ENCODE assay signal across 14 mouse cellular contexts in genomic region chr6:99030251-99030650, GRCm38 (mm10).
DNase-seq lines count a peak whose midpoint lies in the region.
"Had no signal": no experiment of that assay in that cellular context is flagged by ENCODE, and none has a peak within 500 bp of the region (broad histone marks: within the 10 kb centered on the region; RNA-seq: fewer than 3 reads in every experiment).

No protein-coding gene starts in this region.

- 25% methylated on average over 6 of the region's 6 CpGs for WGBS in heart, embryonic 10.5 days

- intact Hi-C loops in heart, postnatal 25 days (cut with DNase I) = loop anchor here (5.0 to 10.0 kb wide), 2 partner anchors 62 to 505 kb away; no protein-coding TSS in a partner anchor

- no peaks in the 10 kb centered on the region for H3K27me3 ChIP-seq in heart, embryonic 10.5 days (ENCODE audit: insufficient read depth, poor library complexity, severe bottlenecking)

- H3K4me1 ChIP-seq in heart, embryonic 10.5 days = peaks cover 50% of the 10 kb centered on the region

- DNase-seq in heart, embryonic 10.5 days (ENCODE audit: low spot score) = no peak
- DNase-seq in heart, postnatal 25 days (ENCODE audit: low spot score) = no peak
- DNase-seq in lung, postnatal 14 days = peak; percentile 21
- no peak for DNase-seq in lung, postnatal 4 days
- DNase-seq in embryo, embryonic 10 days (ENCODE audit: low spot score) = peak; percentile 74
- DNase-seq in retina, embryonic 14.5 days (ENCODE audit: low spot score) = peak; percentile 64
- DNase-seq in urinary bladder, adult 18-20 months (ENCODE audit: low spot score in 2 of 2) = no peak
- no peak for DNase-seq in layer of hippocampus, postnatal 10 days (ENCODE audit: low spot score in 2 of 2)
- DNase-seq: adrenal gland, adult 8-10 months; cerebellum, adult 11-12 months; layer of hippocampus, postnatal 36 days; lung, postnatal 10 days; right cerebral cortex, postnatal 4 days; thymus, adult 2 months had no signal

- peak overlapping the region; percentile 74 for H3K27ac ChIP-seq in heart, embryonic 10.5 days

- H3K4me3 ChIP-seq in heart, embryonic 10.5 days = no peak overlapping the region

- 0 out of 2 replicates have a peak, but pooled peaks cover 6% of the 10 kb centered on the region for H3K36me3 ChIP-seq in heart, embryonic 10.5 days

- no peaks in the 10 kb centered on the region for H3K9me3 ChIP-seq in heart, embryonic 10.5 days

Comparison
In these comparisons a context has a peak if more than half of its experiments do, and no peak if none do; other contexts are left out.
1. DNase-seq: peak in lung, postnatal 14 days (single experiment), embryo, embryonic 10 days (single experiment) and retina, embryonic 14.5 days (single experiment); none in heart, embryonic 10.5 days (single experiment), heart, postnatal 25 days (single experiment), lung, postnatal 4 days (0 of 2), urinary bladder, adult 18-20 months (0 of 2) and layer of hippocampus, postnatal 10 days (0 of 2).